Mouse (Mus musculus) intestine, embryonic 16.5 days (tissue): Measurements from ENCODE around the gene Litaf. TPM values are rescaled to one million over a fixed set of nuclear protein-coding genes. Genes with fewer than 3 reads are reported as not detected.

Experiments
- ATAC-seq: fragments of 200-750 bp; cut with Nextera tagmentation; 2 replicates; pipeline ENCODE4 v1.8.0; 2017; ENCODE audit warnings: moderate TSS enrichment, moderate library complexity
- H3K27ac ChIP-seq: fragments of 300-500 bp; sonication (generic); 2 replicates; pipeline ENCODE4 v1.5.1; 2014; ENCODE audit warnings: mild to moderate bottlenecking, low read length
- H3K27me3 ChIP-seq: fragments of 300-500 bp; sonication (generic); replicated peaks from 2 replicates; pipeline ENCODE4 v1.6.1; 2014; ENCODE audit warnings: low read length, control low read depth, mixed read lengths; ENCODE audit not compliant: control insufficient read depth, insufficient read depth
- H3K36me3 ChIP-seq: fragments of 300-500 bp; sonication (generic); 2 replicates; pipeline ENCODE4 v1.6.1; 2014; ENCODE audit warnings: low read length, control low read depth; ENCODE audit not compliant: control insufficient read depth, insufficient read depth
- H3K4me1 ChIP-seq: fragments of 300-500 bp; sonication (generic); 2 replicates; pipeline ENCODE4 v1.6.1; 2014; ENCODE audit warnings: low read length, control low read depth, mixed read lengths; ENCODE audit not compliant: control insufficient read depth, insufficient read depth
- H3K4me2 ChIP-seq: fragments of 300-500 bp; sonication (generic); 2 replicates; pipeline ENCODE4 v1.6.1; 2014; ENCODE audit warnings: low read depth, low read length, control low read depth
- H3K4me3 ChIP-seq: fragments of 300-500 bp; sonication (generic); 2 replicates; pipeline ENCODE4 v1.5.1; 2014; ENCODE audit warnings: mild to moderate bottlenecking, low read length
- H3K9ac ChIP-seq: fragments of 300-500 bp; sonication (generic); 2 replicates; pipeline ENCODE4 v1.6.1; 2014; ENCODE audit warnings: low read depth, low read length
- H3K9me3 ChIP-seq: fragments of 300-500 bp; sonication (generic); 2 replicates; pipeline ENCODE4 v1.6.1; 2016; ENCODE audit warnings: low read length, control low read depth; ENCODE audit not compliant: control insufficient read depth
- WGBS: fragments of 180-500 bp; shearing (Covaris S2); extraction: QIAGEN DNeasy Blood & Tissue Kit; methylation state at CpG from one replicate; pipeline ENCODE4 v1.1.7; 2014; 5-methylcytosine and 5-hydroxymethylcytosine counted together
- polyA plus RNA-seq: library from polyadenylated mRNA; unstranded; fragments of >200 nt; fragmentation: Nextera tagmentation; extraction: Ambion mirVana; gene quantifications from 2 replicates; pipeline ENCODE4 v1.2.1, GENCODE M21; 2015

The Litaf gene
- polyA plus RNA-seq, 1 experiment from 2014 or later: 110 TPM

DNA sequence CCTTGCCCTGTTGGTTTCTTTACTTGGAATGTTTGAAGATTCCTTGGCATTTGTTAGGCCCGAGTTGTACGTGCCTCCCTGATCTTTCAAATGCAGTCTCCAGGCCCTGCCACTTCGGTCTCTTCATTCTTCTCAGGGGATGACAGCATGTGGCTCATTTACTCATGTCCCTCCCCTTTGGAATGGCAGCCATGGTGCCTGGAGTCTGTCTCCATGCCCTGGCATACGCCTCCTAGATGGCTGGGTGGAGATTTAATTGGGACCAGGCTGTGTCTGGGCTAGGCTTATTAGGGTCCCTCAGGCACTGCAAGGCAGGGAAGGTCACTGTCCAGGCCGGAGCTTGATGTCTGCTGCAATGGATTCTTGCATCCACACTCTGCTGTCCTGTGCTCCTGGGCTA is 10.0 kb downstream of the Litaf start:
- Histone ChIP-seq H3K4me2 (no peak overlapping the region), H3K27me3 (no peaks in the 10 kb centered on the region), H3K4me3 (no peak overlapping the region), H3K4me1 (no peaks in the 10 kb centered on the region), H3K9me3 (no peaks in the 10 kb centered on the region), H3K36me3 (no peaks in the 10 kb centered on the region), H3K9ac (no peak overlapping the region), H3K27ac (no peak overlapping the region)
- no peak for ATAC-seq
- WGBS: 72% methylated on average over 5 of the region's 5 CpGs

GRCm38 (mm10) chr16:11054871-11055270 is 11.1 kb downstream of the Litaf start:
- H3K9ac ChIP-seq: no peak overlapping the region
- H3K27ac ChIP-seq: no peak overlapping the region
- no peak for ATAC-seq
- WGBS: 90% methylated on average over 6 of the region's 6 CpGs
- H3K4me3 ChIP-seq: no peak overlapping the region
- no peaks in the 10 kb centered on the region for H3K9me3 ChIP-seq
- H3K36me3 ChIP-seq: no peaks in the 10 kb centered on the region
- H3K27me3 ChIP-seq: no peaks in the 10 kb centered on the region
- H3K4me1 ChIP-seq: no peaks in the 10 kb centered on the region
- no peak overlapping the region for H3K4me2 ChIP-seq

- Histone ChIP-seq H3K27me3 (no peaks in the 10 kb centered on the region), H3K4me3 (no peak overlapping the region), H3K27ac (no peak overlapping the region), H3K4me2 (no peak overlapping the region), H3K4me1 (no peaks in the 10 kb centered on the region), H3K36me3 (no peaks in the 10 kb centered on the region), H3K9me3 (no peaks in the 10 kb centered on the region), H3K9ac (no peak overlapping the region)
- no peak for ATAC-seq
- 64% methylated on average over 6 of the region's 6 CpGs for WGBS
These were observed 11.5 kb downstream of the Litaf start for GRCm38 (mm10) chr16:11054409-11054808.

GRCm38 (mm10) chr16:11051134-11051533 is 14.8 kb downstream of the Litaf start:
- Histone ChIP-seq H3K4me2 (no peak overlapping the region), H3K4me3 (no peak overlapping the region), H3K36me3 (no peaks in the 10 kb centered on the region), H3K27me3 (no peaks in the 10 kb centered on the region), H3K4me1 (no peaks in the 10 kb centered on the region), H3K27ac (no peak overlapping the region), H3K9me3 (no peaks in the 10 kb centered on the region), H3K9ac (no peak overlapping the region)
- 89% methylated on average over 11 of the region's 11 CpGs for WGBS
- no peak for ATAC-seq

DNA sequence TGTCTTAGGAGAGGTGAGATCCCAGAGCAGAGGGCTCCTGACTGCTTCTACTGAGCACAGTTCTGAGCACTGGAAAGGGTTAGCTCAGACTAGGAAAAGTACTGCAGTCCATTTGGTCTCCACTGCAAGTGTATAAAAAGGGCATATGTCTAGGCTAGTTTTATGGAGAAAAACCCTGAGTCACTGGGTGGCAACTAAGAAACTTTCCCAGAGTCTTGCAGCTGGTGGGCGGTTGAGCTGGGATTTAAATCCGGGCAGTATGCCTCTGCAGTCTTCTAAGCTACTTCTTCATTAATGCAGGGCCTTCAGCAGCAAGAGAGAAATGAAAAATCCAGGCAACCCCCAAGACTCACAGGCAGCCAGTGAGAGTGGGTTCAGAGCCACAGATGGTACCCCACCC is 15.7 kb downstream of the Litaf start:
- Histone ChIP-seq H3K36me3 (no peaks in the 10 kb centered on the region), H3K4me1 (no peaks in the 10 kb centered on the region), H3K27me3 (no peaks in the 10 kb centered on the region), H3K27ac (no peak overlapping the region), H3K9me3 (no peaks in the 10 kb centered on the region), H3K4me2 (no peak overlapping the region), H3K4me3 (no peak overlapping the region), H3K9ac (no peak overlapping the region)
- no peak for ATAC-seq
- whole genome bisulfite sequencing: 82% methylated on average over 2 of the region's 2 CpGs

- 75% methylated on average over 7 of the region's 7 CpGs for WGBS
- Histone ChIP-seq H3K36me3 (no peaks in the 10 kb centered on the region), H3K4me1 (no peaks in the 10 kb centered on the region), H3K4me2 (no peak overlapping the region), H3K27ac (no peak overlapping the region), H3K27me3 (no peaks in the 10 kb centered on the region), H3K9me3 (no peaks in the 10 kb centered on the region), H3K4me3 (no peak overlapping the region), H3K9ac (no peak overlapping the region)
- no peak for ATAC-seq
These were observed 18.8 kb downstream of the Litaf start for GRCm38 (mm10) chr16:11047130-11047529.

GRCm38 (mm10) chr16:11046437-11046836 is 19.5 kb downstream of the Litaf start:
- H3K4me1 ChIP-seq: no peaks in the 10 kb centered on the region
- H3K27me3 ChIP-seq: no peaks in the 10 kb centered on the region
- no peak overlapping the region for H3K4me3 ChIP-seq
- ATAC-seq: no peak
- no peaks in the 10 kb centered on the region for H3K36me3 ChIP-seq
- WGBS: 84% methylated on average over 7 of the region's 7 CpGs
- no peaks in the 10 kb centered on the region for H3K9me3 ChIP-seq
- no peak overlapping the region for H3K27ac ChIP-seq
- H3K4me2 ChIP-seq: no peak overlapping the region
- no peak overlapping the region for H3K9ac ChIP-seq

- H3K27me3 ChIP-seq: no peaks in the 10 kb centered on the region
- no peak for ATAC-seq
- H3K4me1 ChIP-seq: no peaks in the 10 kb centered on the region
- H3K4me3 ChIP-seq: no peak overlapping the region
- WGBS: 81% methylated on average over 5 of the region's 5 CpGs
- H3K27ac ChIP-seq: no peak overlapping the region
- no peak overlapping the region for H3K9ac ChIP-seq
- no peaks in the 10 kb centered on the region for H3K36me3 ChIP-seq
- H3K9me3 ChIP-seq: no peaks in the 10 kb centered on the region
- no peak overlapping the region for H3K4me2 ChIP-seq
These were observed 22.7 kb downstream of the Litaf start for GRCm38 (mm10) chr16:11043239-11043638.

- no peaks in the 10 kb centered on the region for H3K9me3 ChIP-seq
- ATAC-seq: no peak
- no peak overlapping the region for H3K4me3 ChIP-seq
- H3K4me2 ChIP-seq: no peak overlapping the region
- H3K9ac ChIP-seq: no peak overlapping the region
- no peaks in the 10 kb centered on the region for H3K4me1 ChIP-seq
- H3K27me3 ChIP-seq: no peaks in the 10 kb centered on the region
- no peaks in the 10 kb centered on the region for H3K36me3 ChIP-seq
- H3K27ac ChIP-seq: no peak overlapping the region
- 76% methylated on average over 2 of the region's 2 CpGs for WGBS
These were observed 25.4 kb downstream of the Litaf start for GRCm38 (mm10) chr16:11040603-11041002.

DNA sequence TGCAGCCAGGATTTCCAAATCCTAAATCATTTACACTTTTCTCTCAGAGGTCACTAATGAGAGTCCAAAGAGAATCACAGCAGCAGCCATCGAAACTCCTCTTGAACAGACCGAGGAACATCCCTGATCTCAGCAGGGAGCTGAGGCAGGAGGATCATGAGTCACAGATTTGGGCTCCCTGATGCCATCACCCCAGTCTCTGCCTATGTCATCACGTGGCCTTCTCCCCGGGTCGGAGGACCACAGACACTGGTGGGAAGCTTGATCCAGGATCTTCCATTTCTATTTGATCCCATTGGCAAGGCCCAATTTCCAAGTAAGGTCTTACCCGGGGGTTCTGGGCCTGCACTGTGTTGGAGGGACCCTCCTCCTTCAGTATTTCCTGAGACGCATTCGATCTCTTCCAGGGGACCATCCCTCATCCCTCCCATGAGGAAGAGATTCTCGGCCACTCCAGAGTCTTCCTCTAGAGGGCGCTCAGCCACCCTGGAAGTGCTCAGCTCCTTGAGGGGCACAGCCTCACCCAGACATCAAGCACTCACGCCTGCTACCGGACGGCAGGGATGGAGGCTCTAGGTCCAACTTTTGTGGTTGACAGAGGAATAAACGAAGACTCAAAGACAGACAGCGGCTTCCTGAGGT is 30.0 kb downstream of the Litaf start:
- Histone ChIP-seq H3K9me3 (no peaks in the 10 kb centered on the region), H3K4me3 (no peak overlapping the region), H3K4me2 (no peak overlapping the region), H3K9ac (no peak overlapping the region), H3K4me1 (no peaks in the 10 kb centered on the region), H3K36me3 (no peaks in the 10 kb centered on the region), H3K27me3 (no peaks in the 10 kb centered on the region), H3K27ac (no peak overlapping the region)
- ATAC-seq: peak; percentile 46; the same call in 1 of the 2 replicates
- 27% methylated on average over 15 of the region's 15 CpGs for WGBS
